Mouse (Mus musculus): ENCODE measurements around the gene Slc16a3.

Slc16a3 gene

DNA sequence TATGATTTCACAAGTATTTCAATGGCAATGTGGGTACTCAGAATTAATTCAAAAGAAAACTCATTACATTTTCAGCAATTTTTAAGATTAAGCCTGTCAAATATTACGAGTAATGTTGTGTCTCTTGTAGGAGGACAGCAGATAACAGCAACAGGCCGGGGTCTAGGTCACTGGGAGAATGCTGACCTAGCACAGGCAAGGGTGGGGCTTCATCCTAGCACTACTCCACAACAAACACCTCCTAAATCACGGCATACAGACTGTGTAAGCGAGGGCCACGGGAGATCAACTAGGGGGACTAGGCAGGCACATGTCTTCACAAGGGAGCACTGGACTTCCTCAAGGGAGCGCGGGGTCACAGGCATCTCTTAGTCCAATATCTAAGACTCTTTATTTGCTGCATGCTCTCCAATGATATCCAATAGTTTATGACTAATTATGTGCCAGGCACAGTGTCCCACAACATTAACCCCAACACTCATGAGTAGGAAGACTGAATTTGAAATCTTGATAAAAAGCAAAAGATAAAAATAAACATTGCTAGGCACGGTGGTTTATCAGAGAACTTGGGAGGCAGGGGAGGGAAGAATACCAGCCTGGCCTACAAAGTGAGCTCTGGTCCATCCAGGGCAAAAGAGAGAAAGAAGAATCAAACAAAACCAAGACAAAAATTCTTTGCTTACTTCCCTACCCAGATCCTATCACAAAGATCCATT is 31.6 kb downstream of the Slc16a3 start:
- no peak for DNase-seq

DNA sequence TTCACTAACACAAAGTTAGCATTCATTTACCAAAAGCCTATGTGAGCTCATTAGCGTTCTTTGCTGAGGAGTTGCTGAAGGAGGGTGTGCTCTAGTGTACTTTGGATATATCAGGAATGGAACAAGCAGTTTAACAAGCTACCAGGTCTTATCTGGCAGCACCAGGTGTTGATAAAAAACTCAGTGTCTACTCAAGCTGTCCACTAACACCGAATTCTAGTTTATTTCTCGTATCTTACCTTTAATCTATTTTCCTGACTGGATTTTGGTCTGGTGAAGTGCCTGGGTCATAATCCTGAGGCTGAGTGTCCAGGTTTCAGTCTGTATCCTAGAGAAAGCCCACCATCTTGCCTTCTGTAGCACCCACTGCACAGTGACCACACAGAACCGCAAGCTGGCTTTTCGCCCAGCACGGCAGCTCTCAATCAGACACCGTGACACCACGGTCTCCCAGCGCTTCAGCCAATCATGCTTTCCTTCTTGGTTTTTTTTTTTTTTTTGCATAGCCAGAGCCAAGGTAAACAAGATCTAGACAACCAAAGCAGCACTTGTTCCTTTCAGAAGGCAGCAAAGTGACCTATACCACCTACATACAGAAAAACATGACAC is 32.3 kb downstream of the Slc16a3 start:
- DNase-seq: peak; percentile 36 to 49

DNA sequence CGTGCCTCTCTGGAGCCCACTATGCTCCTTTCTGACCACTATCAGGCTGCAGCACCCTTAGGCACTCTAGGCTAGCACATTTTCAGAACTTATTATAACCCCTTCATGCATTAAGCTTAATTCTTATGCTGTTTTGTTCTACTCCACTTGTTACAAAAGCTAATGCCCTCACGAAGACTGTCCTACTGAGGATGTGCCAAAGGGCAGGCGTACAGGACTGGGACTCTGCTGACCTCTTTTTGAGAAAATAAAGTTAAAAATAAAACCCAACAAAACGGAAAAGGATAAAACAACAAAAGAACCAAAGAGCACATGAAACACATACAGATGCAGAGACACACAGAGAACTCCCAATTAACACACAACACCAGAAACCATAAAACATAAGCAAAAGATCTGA is 33.4 kb downstream of the Slc16a3 start:
- DNase-seq: no peak

DNA sequence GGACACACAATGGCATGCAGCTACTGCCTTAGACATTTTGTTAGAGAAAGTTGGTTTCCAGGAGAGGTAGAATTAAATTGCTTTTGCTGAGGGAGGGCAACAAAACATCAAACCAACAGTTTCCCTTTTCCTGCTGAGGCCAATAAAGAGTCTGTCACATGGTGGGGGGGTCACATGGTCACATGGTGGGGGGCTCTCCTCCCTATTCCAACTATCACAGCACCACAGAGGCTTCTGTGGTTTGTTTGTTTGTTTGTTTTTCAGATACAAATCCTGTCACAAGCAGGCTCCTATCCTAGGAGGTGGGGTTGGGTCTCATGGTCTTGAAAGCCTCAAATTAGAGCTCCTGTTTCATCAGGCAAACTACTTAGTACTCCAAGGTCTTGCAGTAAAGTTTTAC is 34.2 kb downstream of the Slc16a3 start:
- no peak for DNase-seq

DNA sequence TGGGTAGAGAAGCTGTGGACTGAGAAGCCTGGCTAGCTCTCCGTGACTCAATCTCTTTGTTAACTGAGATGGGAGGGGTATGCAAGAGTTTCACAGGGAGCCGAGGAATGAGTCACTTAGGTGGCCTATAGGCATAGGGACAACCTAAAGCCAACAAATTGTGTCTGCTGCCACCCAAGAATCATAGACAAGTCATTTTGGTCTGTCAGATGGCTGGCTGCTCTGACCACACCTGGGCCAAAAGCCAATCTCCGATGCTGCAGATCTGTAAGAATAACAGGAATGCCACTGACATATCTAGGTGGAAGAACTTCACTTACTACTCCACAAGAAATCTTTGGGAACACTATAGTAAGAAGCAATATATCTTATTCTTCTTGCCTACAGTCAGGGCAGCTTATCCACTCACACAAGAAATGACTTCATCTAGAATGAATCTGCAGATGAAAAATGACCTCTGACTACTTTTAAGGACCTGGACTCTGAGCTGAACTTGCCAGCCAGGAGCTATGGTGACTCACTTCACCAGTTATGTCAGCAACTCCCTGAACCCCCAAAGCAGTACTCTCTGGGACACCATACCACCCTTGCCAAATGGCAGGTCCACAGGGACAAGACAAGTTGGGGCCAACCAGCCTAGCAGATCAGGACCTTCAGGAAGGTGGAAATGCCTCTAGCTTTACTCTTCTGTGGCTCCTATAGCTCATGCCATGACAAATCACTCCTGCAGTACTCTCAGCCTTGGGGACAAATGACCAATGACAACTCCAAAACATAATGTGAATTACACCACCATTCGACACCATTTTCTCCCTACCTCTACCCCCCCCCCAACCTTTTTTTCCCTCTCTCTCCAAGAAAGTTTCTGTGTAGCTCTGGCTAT is 36.4 kb downstream of the Slc16a3 start:
- peak; percentile 27 to 31 for DNase-seq

DNA sequence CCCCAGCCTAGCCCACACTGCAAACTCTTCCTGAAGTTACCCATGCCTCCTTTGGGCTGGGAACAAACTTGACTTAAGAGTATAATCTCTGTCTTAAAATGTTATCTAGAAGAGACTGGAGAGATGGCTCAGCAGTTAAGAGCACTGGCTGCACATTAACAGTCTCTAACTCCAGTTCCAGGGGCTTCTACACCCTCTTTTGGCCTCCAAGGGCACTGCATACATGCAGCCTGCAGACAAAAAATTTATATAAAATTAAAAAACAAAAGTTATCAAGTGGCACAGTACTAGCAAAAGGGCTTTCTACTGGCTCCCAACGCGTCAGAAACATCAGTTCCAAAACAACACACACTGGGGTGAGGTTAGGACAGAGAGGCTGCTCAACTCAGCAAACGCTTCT is 39.3 kb downstream of the Slc16a3 start:
- DNase-seq: peak in 1 of 2 experiments; percentile 28

DNA sequence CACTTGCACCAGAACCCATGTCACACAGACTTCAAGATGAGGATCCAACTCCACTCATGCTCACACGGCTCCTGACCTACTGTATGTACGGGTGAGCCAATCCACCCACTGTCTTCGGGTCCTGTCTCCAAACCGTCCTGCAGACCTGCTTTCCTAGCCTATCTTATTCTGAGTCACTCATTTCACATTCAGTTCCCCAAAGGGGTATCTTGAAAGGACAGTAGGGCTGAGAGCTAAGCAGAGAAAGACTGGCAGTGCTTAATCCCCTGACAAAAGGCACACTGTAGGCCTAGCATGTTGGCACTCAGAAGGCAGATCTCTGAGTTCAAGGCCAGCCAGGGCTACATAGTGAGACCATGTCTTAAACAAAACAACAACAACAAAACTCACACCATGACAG is 40.1 kb downstream of the Slc16a3 start:
- DNase-seq: no peak

DNA sequence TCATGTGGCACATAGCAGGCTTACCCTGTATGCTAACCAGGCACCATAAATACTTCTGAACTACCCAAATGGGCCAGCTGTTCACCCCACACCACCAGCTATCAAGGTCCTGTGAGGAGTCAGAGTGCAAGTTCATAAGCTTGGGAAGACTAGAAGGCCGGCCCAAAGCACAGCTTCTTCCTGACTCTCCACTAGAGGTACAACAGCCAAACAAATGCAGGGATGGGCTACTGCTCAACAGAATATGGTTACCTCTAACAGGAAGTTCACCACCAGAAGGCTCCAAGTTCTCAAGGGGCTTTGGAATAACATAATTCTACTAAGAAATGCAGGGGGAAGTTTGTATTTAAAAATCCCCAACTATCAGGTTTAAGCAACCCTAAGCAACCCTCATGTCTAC is 41.2 kb downstream of the Slc16a3 start:
- DNase-seq: no peak

DNA sequence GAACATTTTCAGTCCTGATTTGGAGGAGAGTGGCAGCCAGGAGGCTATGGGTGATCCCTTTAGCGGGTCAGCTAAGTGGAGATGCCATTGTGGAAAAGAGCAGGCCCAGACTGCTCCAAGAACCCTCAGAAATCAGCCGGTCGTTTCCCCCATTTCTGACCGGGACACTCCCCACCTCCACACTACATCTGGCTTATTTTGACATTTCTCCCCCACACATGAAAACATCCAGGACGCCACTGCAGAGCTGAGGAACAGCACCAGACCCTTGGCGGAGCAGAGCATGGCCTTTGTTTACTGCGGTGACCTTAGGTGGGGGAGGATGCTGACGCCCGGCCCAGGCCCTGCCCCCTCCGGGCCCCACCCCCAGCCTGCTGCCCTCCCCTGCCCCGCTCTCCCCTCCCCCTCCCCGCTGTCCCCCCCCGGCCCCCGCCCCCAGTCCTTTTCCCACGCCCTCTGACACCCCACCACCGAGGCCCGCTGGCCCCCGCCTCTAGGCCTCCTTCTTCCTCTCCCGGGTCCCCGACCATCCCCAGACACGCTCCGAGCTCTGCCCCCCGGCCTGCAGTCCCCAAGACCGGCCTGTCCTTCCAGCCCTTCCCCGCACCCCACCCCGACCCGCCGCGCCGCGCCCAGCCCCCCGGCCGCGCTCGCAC is 42.0 kb downstream of the Slc16a3 start:
- peak; percentile 43 to 51 for DNase-seq

DNA sequence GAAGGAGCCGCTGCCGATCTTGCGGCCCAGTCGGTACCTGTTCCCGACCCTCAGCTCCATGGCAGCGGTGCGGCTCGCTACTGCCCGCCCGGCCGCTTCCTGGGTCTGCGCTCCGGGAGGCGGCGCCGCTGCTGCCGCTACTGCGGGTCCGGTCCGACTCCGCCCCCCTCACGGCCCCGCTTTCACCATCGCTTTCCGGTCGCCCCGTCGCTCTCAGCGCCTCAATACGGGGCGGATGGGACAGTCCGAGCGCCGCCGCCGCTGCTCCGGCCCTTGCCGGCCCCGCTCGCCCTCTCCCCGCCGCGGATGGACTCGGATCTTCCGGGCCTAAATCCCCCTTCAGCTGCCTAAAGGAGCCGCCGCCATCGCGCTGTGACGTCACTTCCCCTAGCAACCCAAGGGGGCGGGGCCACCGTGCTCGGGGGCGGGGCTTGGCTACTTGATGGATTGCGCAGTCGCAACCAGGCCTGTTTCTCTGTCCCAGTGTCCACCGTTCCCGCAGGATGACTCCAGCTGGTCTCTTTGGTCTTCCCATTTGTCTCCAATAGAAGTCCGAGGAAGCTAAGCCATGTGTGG is 42.8 kb downstream of the Slc16a3 start, which contains the start of gene Csnk1d:
Gene Csnk1d, minus strand, starts transcription at position 380 of the 576 bp plus-strand sequence.
- DNase-seq: peak; percentile 96 to 99

DNA sequence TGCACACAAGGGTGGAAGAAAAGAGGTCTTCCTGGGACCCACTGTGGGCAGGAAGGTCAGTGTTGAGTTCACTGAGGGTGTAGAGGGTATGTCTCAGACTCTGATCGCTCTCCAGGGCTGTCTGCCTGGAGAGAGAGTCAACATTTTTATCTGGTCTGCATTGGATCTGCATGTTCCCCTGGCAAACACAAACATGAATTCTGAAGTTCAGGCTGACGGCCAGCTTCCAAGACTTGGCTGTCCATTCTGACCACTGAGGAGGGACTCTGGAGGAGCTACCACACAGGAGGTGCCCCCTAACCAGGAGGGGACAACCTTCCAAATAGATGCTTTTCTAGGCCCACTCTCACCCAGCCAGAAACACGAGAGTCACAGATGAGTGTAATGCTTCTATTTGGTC is 43.5 kb downstream of the Slc16a3 start:
- no peak for DNase-seq

DNA sequence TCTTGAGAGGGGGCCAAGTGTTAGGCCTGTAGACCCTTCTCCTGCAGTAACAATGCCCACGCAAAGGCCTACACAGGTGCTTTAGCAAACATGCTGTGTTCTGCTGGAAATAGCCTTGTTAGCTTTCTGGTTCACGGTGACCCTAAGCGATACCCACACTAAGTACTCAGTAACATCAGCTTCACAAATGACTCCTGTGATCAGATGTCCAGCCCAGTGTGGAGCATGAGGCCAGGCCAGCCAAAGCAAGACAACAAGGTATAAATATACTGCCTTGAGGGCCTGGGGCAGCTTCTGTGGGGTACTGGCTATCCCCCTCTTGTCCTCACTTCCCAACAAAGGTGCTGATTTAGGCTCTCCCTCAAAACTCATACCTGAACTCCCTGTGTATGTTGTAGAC is 44.8 kb downstream of the Slc16a3 start:
- DNase-seq: no peak

DNA sequence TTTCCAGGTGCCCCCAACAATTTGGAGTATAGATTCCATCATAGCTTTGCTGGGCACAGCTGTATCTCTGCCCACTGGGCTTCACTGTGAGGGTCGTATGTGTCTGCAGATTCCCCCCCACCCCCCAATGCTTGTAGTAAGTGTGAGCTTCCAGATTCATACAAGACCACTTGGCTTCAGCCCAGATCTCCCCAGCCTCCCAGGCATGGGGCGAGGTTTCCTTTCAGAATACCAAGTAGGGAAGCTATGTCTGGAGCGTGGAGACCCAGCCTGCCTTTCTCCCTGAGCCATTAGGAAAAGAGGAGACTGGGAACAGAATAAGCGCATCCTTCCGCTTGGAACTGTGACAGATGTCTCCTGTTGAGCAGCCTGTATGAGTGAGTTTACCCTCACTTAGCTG is 45.3 kb downstream of the Slc16a3 start:
- DNase-seq: no peak

DNA sequence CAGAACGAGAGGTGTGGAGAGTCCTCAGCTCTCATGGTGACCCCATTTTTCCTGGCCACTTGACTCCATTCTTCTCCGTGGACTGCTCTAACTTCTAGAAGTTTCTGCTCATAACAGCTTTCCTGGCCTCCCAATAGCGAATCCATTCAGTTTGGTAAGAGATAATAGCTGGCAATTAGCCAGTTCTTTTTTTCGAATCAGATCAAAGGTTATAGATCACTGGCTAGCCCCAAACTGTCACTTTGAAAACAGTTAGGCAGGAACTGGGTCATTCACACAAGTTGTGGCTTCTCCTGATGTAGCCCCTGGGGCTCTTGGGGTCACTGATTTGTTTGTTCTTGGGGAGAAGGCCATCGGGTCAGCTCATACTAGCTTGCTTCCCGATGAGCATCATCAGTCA is 46.5 kb downstream of the Slc16a3 start:
- DNase-seq: no peak

DNA sequence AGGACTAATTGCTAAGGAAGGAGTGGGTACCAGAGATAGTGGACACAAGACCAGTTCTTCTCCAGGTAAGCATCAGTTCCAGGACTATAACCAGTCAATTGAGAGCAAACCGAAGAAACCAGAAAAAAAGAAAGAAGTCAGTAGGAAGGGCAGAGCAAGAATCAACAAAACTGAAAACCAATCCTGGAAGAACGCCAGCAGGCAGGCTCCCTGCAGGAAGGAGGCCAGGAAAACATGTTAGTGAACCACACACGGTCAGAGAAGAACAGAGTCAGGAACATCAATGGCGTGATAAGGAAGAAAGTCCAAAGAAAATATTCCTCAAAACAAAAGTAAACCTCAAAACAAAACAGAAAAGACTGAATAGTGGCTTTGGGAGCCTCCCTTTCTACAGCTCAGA is 53.7 kb downstream of the Slc16a3 start:
- DNase-seq: peak in 1 of 2 experiments; percentile 36

DNA sequence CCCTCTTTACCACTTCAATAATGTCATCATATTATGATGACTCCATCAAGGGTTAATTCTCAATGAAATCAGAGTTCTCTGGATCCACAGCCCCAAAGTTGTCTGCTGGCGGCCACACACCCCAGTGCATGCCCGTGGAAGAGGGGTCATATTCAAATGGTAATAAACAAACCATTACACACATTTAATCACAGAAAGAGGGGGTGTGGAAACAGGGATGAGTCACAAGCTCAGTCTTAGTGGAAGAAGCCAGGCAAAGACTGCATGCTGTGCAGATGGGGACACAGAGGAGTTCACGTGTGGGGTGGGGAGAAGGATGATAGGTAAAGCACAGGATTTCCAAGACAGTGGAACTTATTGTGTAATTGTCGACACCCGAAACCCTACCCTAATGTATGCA is 56.0 kb downstream of the Slc16a3 start:
- no peak for DNase-seq

DNA sequence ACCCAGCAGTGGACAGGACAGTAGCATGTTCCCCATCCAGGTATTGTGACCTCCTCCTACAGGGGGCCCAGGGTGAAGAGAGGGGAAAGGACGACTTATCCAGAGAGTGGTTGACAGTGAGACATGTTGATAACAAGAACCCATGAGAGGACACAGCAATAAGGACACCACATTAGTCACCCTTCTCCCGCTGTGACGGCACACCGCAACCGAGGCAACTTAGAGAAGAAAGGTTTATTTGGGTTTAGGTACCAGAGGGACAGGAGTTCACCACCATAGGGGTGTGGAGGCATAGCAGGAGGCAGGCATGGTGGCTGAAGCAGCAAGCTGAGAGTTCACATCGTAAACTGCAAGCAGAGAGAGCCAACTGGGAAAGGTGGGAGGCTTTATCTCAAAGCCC is 57.9 kb downstream of the Slc16a3 start:
- DNase-seq: no peak

DNA sequence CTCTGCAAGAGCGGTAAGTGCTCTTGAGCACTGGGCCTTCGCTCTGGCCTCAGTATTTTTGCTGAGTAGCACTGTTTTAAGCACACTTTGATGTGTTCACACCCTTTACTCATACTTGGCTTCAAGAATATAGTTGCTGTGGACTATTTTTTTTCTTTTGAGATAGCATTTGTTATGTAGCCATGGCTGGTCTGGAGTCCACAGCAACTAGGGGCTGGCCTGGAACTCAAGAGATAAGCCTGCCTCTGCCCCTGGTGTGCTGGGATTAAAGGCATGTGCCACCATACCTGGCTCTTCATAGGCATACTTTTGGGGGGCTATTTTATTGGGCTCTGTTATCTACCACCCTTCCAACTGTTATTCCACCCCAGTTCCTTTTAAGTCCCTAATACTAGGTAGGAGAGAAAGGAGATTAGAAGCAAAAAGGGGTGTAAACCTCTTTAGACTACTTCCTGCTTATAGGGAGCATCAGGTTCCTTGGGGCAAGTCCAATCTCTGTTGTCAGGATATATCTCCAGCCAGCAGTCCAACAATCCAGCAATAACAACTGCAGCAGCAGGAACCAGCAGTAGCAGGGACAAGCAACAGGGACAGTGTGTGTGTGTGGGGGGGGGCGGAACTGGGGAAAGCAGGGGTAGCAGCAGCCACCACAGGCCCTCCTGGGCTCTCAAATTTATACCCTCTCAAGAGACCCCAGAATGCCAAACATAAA is 61.9 kb downstream of the Slc16a3 start:
- no peak for DNase-seq
